28 mouse cellular contexts compared by ENCODE assay signal in the genomic region with DNA sequence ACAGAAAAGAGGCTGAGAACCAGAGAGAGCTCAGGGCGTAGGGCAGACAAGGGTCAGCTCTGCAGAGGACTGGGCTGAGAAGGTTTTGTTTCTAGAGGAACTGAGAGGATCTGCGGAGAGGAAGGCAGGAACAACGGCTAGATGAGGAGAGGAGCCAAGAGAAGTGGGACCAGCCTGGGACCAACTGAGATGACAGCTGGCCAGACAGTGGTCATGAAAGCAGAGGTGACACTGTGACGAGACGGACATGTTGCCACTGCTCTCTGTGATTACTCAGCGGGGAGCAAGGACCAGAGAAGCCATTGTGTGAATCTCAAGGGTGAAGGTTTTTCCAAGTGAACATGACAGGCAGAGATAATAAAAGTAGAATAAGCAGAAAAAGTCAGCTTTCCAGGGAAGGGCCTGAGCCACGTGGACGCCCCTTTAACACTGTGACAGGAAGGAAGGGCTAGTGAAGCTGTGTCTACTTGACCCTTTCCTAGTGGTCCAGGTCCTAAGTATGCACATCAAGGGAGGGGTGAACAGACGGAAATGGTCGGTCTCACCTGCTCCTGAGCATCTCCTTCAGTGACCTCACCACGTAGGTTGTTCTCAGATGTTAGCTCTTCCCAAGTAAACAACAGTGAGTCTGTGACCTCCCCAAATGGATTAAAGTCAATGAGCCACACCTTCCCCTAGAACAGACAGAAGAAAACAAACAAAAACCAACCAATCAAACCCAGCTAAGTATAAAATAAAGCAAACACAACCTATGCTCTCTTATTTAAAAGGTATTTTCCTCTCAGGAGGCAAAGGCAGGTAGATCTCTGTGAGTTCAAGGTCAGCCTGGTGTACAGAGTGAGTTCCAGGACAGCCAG. TPM values are rescaled to one million over a fixed set of nuclear protein-coding genes. Genes with fewer than 3 reads are reported as not detected.
DNase-seq lines count a peak whose midpoint lies in the region; ATAC-seq and TF ChIP-seq lines count a peak whose summit lies in the region.
"Had no signal": no experiment of that assay in that cellular context is flagged by ENCODE, and none has a peak within 500 bp of the region (broad histone marks: within the 10 kb centered on the region; RNA-seq: fewer than 3 reads in every experiment).

No protein-coding gene starts in this region.

- no peak overlapping the region for H3K4me2 ChIP-seq in heart, embryonic 12.5 days
- H3K4me2 ChIP-seq in lung, embryonic 14.5 days: no peak overlapping the region
- H3K4me2 ChIP-seq: embryonic facial prominence, embryonic 15.5 days; forebrain, embryonic 13.5 days; hindbrain, embryonic 14.5 days; kidney, embryonic 15.5 days; limb, embryonic 13.5 days; liver, embryonic 15.5 days; midbrain, embryonic 11.5 days had no signal

- ATAC-seq in heart, embryonic 12.5 days (ENCODE audit: insufficient number of reproducible peaks, low FRiP score): no peak
- peak; percentile 71 for ATAC-seq in lung, embryonic 14.5 days (ENCODE audit: insufficient read depth)
- ATAC-seq: forebrain, embryonic 13.5 days; midbrain, embryonic 16.5 days; Patski had no signal

- peak; percentile 86 for DNase-seq in heart, adult 11 months
- peak; percentile 43 for DNase-seq in lung, embryonic 14.5 days
- no peak for DNase-seq in lung, adult 18-20 months
- DNase-seq in large intestine, adult 2 months (ENCODE audit: low read depth, low spot score): peak; percentile 7
- no peak for DNase-seq in adrenal gland, postnatal 36 days
- DNase-seq in heart, postnatal 25 days (ENCODE audit: low spot score): no peak
- DNase-seq: adrenal gland, postnatal 25 days; cerebellum, adult 18-20 months; cerebellum, postnatal 25 days; gastrocnemius, postnatal 14 days; kidney, adult 18-20 months; kidney, postnatal 25 days; right cerebral cortex, postnatal 25 days; thymus, adult 18-20 months; thymus, postnatal 25 days had no signal

- H3K9me3 ChIP-seq in heart, embryonic 12.5 days (replicated peaks): peaks cover 11% of the 10 kb centered on the region
- H3K9me3 ChIP-seq in lung, embryonic 14.5 days (ENCODE audit: low read depth, low read length): no peaks in the 10 kb centered on the region; the same call in 1 of the 2 replicates
- H3K9me3 ChIP-seq: embryonic facial prominence, embryonic 15.5 days; forebrain, embryonic 13.5 days; heart, embryonic 10.5 days; kidney, embryonic 15.5 days; liver, embryonic 15.5 days had no signal

- H3K4me1 ChIP-seq in heart, embryonic 12.5 days (replicated peaks): peaks cover 22% of the 10 kb centered on the region
- H3K4me1 ChIP-seq in lung, embryonic 14.5 days (ENCODE audit: insufficient read depth): no peaks in the 10 kb centered on the region
- H3K4me1 ChIP-seq: embryonic facial prominence, embryonic 10.5 days; forebrain, embryonic 13.5 days; kidney, embryonic 15.5 days; limb, embryonic 13.5 days had no signal

- WGBS in heart, embryonic 12.5 days: 75% methylated on average over 11 of the region's 11 CpGs
- WGBS in lung, embryonic 14.5 days: 63% methylated on average over 11 of the region's 11 CpGs
- WGBS in large intestine, adult 2 months: 78% methylated on average over 11 of the region's 11 CpGs

- no peak for TF ChIP-seq CTCF in lung, embryonic 14.5 days (IDR thresholded peaks at IDR 0.05; ENCODE audit: low read depth)

- H3K27ac ChIP-seq in heart, embryonic 12.5 days (ENCODE audit: poor library complexity, severe bottlenecking): no peak overlapping the region; the same call in 1 of the 2 replicates
- H3K27ac ChIP-seq in lung, embryonic 14.5 days (ENCODE audit: low read depth): peak overlapping the region; percentile 36; the same call in 1 of the 2 replicates
- H3K27ac ChIP-seq: embryonic facial prominence, embryonic 10.5 days; embryonic facial prominence, embryonic 15.5 days; forebrain, embryonic 13.5 days; heart, embryonic 10.5 days; hindbrain, embryonic 14.5 days; kidney, embryonic 15.5 days; layer of hippocampus, adult 2 months; limb, embryonic 13.5 days had no signal

- intact Hi-C loops in heart, postnatal 25 days (cut with DNase I): no loop called here

- H3K4me3 ChIP-seq in heart, embryonic 12.5 days: no peak overlapping the region
- H3K4me3 ChIP-seq in lung, embryonic 14.5 days (ENCODE audit: low read depth, low read length): no peak overlapping the region
- H3K4me3 ChIP-seq: embryonic facial prominence, embryonic 10.5 days; embryonic facial prominence, embryonic 15.5 days; forebrain, embryonic 13.5 days; heart, embryonic 10.5 days; kidney, embryonic 15.5 days; layer of hippocampus, adult 2 months; limb, embryonic 13.5 days; liver, embryonic 15.5 days had no signal

- H3K27me3 ChIP-seq in heart, embryonic 12.5 days (replicated peaks): no peaks in the 10 kb centered on the region
- H3K27me3 ChIP-seq in lung, embryonic 14.5 days (ENCODE audit: insufficient read depth, low read length): no peaks in the 10 kb centered on the region
- H3K27me3 ChIP-seq: embryonic facial prominence, embryonic 15.5 days; forebrain, embryonic 13.5 days; kidney, embryonic 15.5 days; limb, embryonic 13.5 days; liver, embryonic 15.5 days; Patski had no signal

- H3K36me3 ChIP-seq in heart, embryonic 12.5 days: peaks cover 80% of the 10 kb centered on the region
- H3K36me3 ChIP-seq in lung, embryonic 14.5 days (ENCODE audit: insufficient read depth): peaks cover 58% of the 10 kb centered on the region

- H3K9ac ChIP-seq in heart, embryonic 12.5 days: no peak overlapping the region
- H3K9ac ChIP-seq in lung, embryonic 14.5 days: no peak overlapping the region
- H3K9ac ChIP-seq: embryonic facial prominence, embryonic 15.5 days; forebrain, embryonic 13.5 days; hindbrain, embryonic 14.5 days; kidney, embryonic 15.5 days; limb, embryonic 13.5 days; liver, embryonic 15.5 days had no signal

RNA-seq across cellular contexts. Expression of a gene that starts 46.8 kb away (rescaled TPM):
- 70.6 and 75.3 TPM in 2 replicates for polyA plus RNA-seq in heart, embryonic 12.5 days (2016; fragmentation: Nextera tagmentation; extraction: Ambion mirVana)
- polyA plus RNA-seq in lung, embryonic 14.5 days (2014; fragmentation: Nextera tagmentation; extraction: Ambion mirVana): 83.0 and 83.9 TPM in 2 replicates
- polyA plus RNA-seq in large intestine, adult 2 months (2012; rRNA removed): 15.1 and 37.5 TPM in 2 replicates
- 10 to 100 TPM; 45.0 to 49.3 TPM for total RNA-seq in adrenal gland, postnatal 36 days (2021)
- 10 to 100 TPM; 13.7 to 15.7 TPM for total RNA-seq in heart, postnatal 25 days (2021)

RNA-seq across cellular contexts. Expression of a gene that starts 46.9 kb away (rescaled TPM):
- polyA plus RNA-seq in heart, embryonic 12.5 days (2016; fragmentation: Nextera tagmentation; extraction: Ambion mirVana): 205 and 207 TPM in 2 replicates
- 290 and 295 TPM in 2 replicates for polyA plus RNA-seq in lung, embryonic 14.5 days (2014; fragmentation: Nextera tagmentation; extraction: Ambion mirVana)
- polyA plus RNA-seq in large intestine, adult 2 months (2012; rRNA removed): 89.1 and 98.5 TPM in 2 replicates
- total RNA-seq in adrenal gland, postnatal 36 days (2021): 100 to 1,000 TPM; 133 to 138 TPM
- total RNA-seq in heart, postnatal 25 days (2021): 10 to 100 TPM; 71.7 to 74.0 TPM

Comparison
In these comparisons a context has a peak if more than half of its experiments do, and no peak if none do; other contexts are left out.
1. DNase-seq: peak in heart, adult 11 months (single experiment), lung, embryonic 14.5 days (single experiment) and large intestine, adult 2 months (single experiment); none in lung, adult 18-20 months (0 of 2), adrenal gland, postnatal 36 days (0 of 2) and heart, postnatal 25 days (single experiment).